Mouse (Mus musculus) heart, embryonic 15.5 days (tissue): ENCODE results near the gene Asphd1. TPM values are rescaled to one million over a fixed set of nuclear protein-coding genes. Genes with fewer than 3 reads are reported as not detected.

Source experiments
- ATAC-seq: fragments of 200-750 bp; cut with Nextera tagmentation; replicated peaks from 2 replicates; pipeline ENCODE4 v1.8.0; 2017; ENCODE audit warnings: low read depth, moderate TSS enrichment; ENCODE audit not compliant: insufficient number of reproducible peaks, insufficient read depth, low FRiP score
- H3K27ac ChIP-seq: fragments of 300-500 bp; sonication (generic); 2 replicates; pipeline ENCODE4 v1.5.1; 2015; ENCODE audit warnings: mild to moderate bottlenecking, inconsistent platforms
- H3K27me3 ChIP-seq: fragments of 300-500 bp; sonication (generic); 2 replicates; pipeline ENCODE4 v1.6.1; 2015; ENCODE audit warnings: inconsistent platforms
- H3K36me3 ChIP-seq: fragments of 300-500 bp; sonication (generic); 2 replicates; pipeline ENCODE4 v1.6.1; 2015; ENCODE audit warnings: mild to moderate bottlenecking, inconsistent platforms
- H3K4me1 ChIP-seq: fragments of 300-500 bp; sonication (generic); replicated peaks from 2 replicates; pipeline ENCODE4 v1.6.1; 2015; ENCODE audit warnings: inconsistent platforms
- H3K4me2 ChIP-seq: fragments of 300-500 bp; sonication (generic); 2 replicates; pipeline ENCODE4 v1.6.1; 2015; ENCODE audit warnings: inconsistent platforms, mild to moderate bottlenecking, moderate library complexity
- H3K4me3 ChIP-seq: fragments of 300-500 bp; sonication (generic); 2 replicates; pipeline ENCODE4 v1.5.1; 2015; ENCODE audit warnings: mild to moderate bottlenecking, inconsistent platforms
- H3K9ac ChIP-seq: fragments of 300-500 bp; sonication (generic); 2 replicates; pipeline ENCODE4 v1.6.1; 2015; ENCODE audit warnings: mild to moderate bottlenecking, inconsistent platforms
- H3K9me3 ChIP-seq: fragments of 300-500 bp; sonication (generic); replicated peaks from 2 replicates; pipeline ENCODE4 v1.6.1; 2016; ENCODE audit warnings: inconsistent platforms
- WGBS: fragments of 180-500 bp; shearing (Covaris S2); methylation state at CpG from one replicate; pipeline ENCODE4 v1.1.7; 2015; ENCODE audit warnings: mixed read lengths; 5-methylcytosine and 5-hydroxymethylcytosine counted together
- polyA plus RNA-seq: library from polyadenylated mRNA; unstranded; fragments of >200 nt; fragmentation: Nextera tagmentation; extraction: Ambion mirVana; gene quantifications from 2 replicates; pipeline ENCODE4 v1.2.1, GENCODE M21; 2015

The Asphd1 gene
- polyA plus RNA-seq, 1 experiment from 2014 or later, result 0.08 TPM

- Histone ChIP-seq H3K27me3 (no peaks in the 10 kb centered on the region), H3K4me1 (peaks cover 17% of the 10 kb centered on the region), H3K4me2 (peak within 1 kb of the TSS; percentile 82), H3K27ac (peak within 1 kb of the TSS; percentile 93), H3K36me3 (peaks cover 23% of the 10 kb centered on the region), H3K9me3 (no peaks in the 10 kb centered on the region), H3K9ac (peak within 1 kb of the TSS; percentile 96), H3K4me3 (peak within 1 kb of the TSS; percentile 94)
- 0% methylated on average over 1 of the region's 1 CpGs for WGBS
- no peak for ATAC-seq
Observed at GRCm38 (mm10) chr7:126975893-126975949, 26.3 kb upstream of the Asphd1 start, which contains the start of gene Cdipt. Gene Cdipt (plus strand): TSS chr7:126975914.

GRCm38 (mm10) chr7:126975493-126975892, 26.1 kb upstream of the Asphd1 start:
- no peak for ATAC-seq
- H3K4me1 ChIP-seq, result peaks cover 17% of the 10 kb centered on the region
- WGBS, result 7% methylated on average over 8 of the region's 8 CpGs
- H3K36me3 ChIP-seq, result peaks cover 23% of the 10 kb centered on the region
- no peaks in the 10 kb centered on the region for H3K9me3 ChIP-seq
- H3K27me3 ChIP-seq, result no peaks in the 10 kb centered on the region
- H3K9ac ChIP-seq, result peak overlapping the region; percentile 96; the same call in 1 of the 2 replicates
- peak overlapping the region; percentile 82 for H3K4me2 ChIP-seq
- H3K27ac ChIP-seq, result peak overlapping the region; percentile 93; the same call in 1 of the 2 replicates
- H3K4me3 ChIP-seq, result peak overlapping the region; percentile 94

GRCm38 (mm10) chr7:126967361-126967760, 18.0 kb upstream of the Asphd1 start:
- Histone ChIP-seq H3K27me3 (peaks cover 17% of the 10 kb centered on the region), H3K27ac (no peak overlapping the region), H3K4me1 (no peaks in the 10 kb centered on the region; the same call in 1 of the 2 replicates), H3K4me2 (no peak overlapping the region), H3K36me3 (no peaks in the 10 kb centered on the region), H3K9me3 (no peaks in the 10 kb centered on the region), H3K4me3 (no peak overlapping the region), H3K9ac (no peak overlapping the region)
- no peak for ATAC-seq
- WGBS, result 58% methylated on average over 6 of the region's 6 CpGs

- Histone ChIP-seq H3K4me1 (no peaks in the 10 kb centered on the region; the same call in 1 of the 2 replicates), H3K27ac (no peak overlapping the region), H3K9ac (no peak overlapping the region), H3K9me3 (no peaks in the 10 kb centered on the region), H3K4me2 (no peak overlapping the region), H3K27me3 (peaks cover 21% of the 10 kb centered on the region), H3K36me3 (no peaks in the 10 kb centered on the region), H3K4me3 (no peak overlapping the region)
- 43% methylated on average over 3 of the region's 3 CpGs for WGBS
- no peak for ATAC-seq
Observed at GRCm38 (mm10) chr7:126965568-126965967, 16.2 kb upstream of the Asphd1 start.

GRCm38 (mm10) chr7:126963548-126964286, 14.3 kb upstream of the Asphd1 start:
- ATAC-seq, result no peak
- no peak overlapping the region for H3K27ac ChIP-seq
- WGBS, result 29% methylated on average over 19 of the region's 19 CpGs
- H3K4me2 ChIP-seq, result no peak overlapping the region
- no peaks in the 10 kb centered on the region for H3K36me3 ChIP-seq
- H3K4me3 ChIP-seq, result no peak overlapping the region
- peaks cover 21% of the 10 kb centered on the region for H3K27me3 ChIP-seq
- H3K4me1 ChIP-seq, result peaks cover 2% of the 10 kb centered on the region; the same call in 1 of the 2 replicates
- H3K9ac ChIP-seq, result no peak overlapping the region
- H3K9me3 ChIP-seq, result no peaks in the 10 kb centered on the region

GRCm38 (mm10) chr7:126961965-126962364, 12.6 kb upstream of the Asphd1 start:
- H3K4me2 ChIP-seq, result no peak overlapping the region
- 78% methylated on average over 4 of the region's 4 CpGs for WGBS
- H3K27ac ChIP-seq, result no peak overlapping the region
- no peak overlapping the region for H3K4me3 ChIP-seq
- H3K27me3 ChIP-seq, result peaks cover 21% of the 10 kb centered on the region
- no peaks in the 10 kb centered on the region for H3K36me3 ChIP-seq
- H3K9ac ChIP-seq, result no peak overlapping the region
- no peak for ATAC-seq
- H3K9me3 ChIP-seq, result no peaks in the 10 kb centered on the region
- H3K4me1 ChIP-seq, result peaks cover 2% of the 10 kb centered on the region; the same call in 1 of the 2 replicates

- Histone ChIP-seq H3K4me2 (no peak overlapping the region), H3K27me3 (peaks cover 21% of the 10 kb centered on the region), H3K9me3 (no peaks in the 10 kb centered on the region), H3K36me3 (no peaks in the 10 kb centered on the region), H3K9ac (no peak overlapping the region), H3K27ac (no peak overlapping the region), H3K4me3 (no peak overlapping the region), H3K4me1 (peaks cover 2% of the 10 kb centered on the region; the same call in 1 of the 2 replicates)
- no peak for ATAC-seq
- WGBS, result 82% methylated on average over 5 of the region's 5 CpGs
Observed at GRCm38 (mm10) chr7:126961095-126961494, 11.7 kb upstream of the Asphd1 start.

- no peaks in the 10 kb centered on the region for H3K9me3 ChIP-seq
- H3K4me1 ChIP-seq, result peaks cover 2% of the 10 kb centered on the region; the same call in 1 of the 2 replicates
- H3K9ac ChIP-seq, result no peak overlapping the region
- peaks cover 21% of the 10 kb centered on the region for H3K27me3 ChIP-seq
- H3K4me2 ChIP-seq, result no peak overlapping the region
- no peak for ATAC-seq
- no peak overlapping the region for H3K4me3 ChIP-seq
- no peak overlapping the region for H3K27ac ChIP-seq
- WGBS, result 61% methylated on average over 9 of the region's 9 CpGs
- H3K36me3 ChIP-seq, result no peaks in the 10 kb centered on the region
Observed at GRCm38 (mm10) chr7:126959780-126960179, 10.4 kb upstream of the Asphd1 start.

GRCm38 (mm10) chr7:126955125-126955524, 5.7 kb upstream of the Asphd1 start:
- no peak overlapping the region for H3K27ac ChIP-seq
- ATAC-seq, result no peak
- H3K9ac ChIP-seq, result no peak overlapping the region
- peaks cover 27% of the 10 kb centered on the region for H3K27me3 ChIP-seq
- no peaks in the 10 kb centered on the region for H3K36me3 ChIP-seq
- H3K9me3 ChIP-seq, result no peaks in the 10 kb centered on the region
- 51% methylated on average over 3 of the region's 3 CpGs for WGBS
- peaks cover 4% of the 10 kb centered on the region for H3K4me1 ChIP-seq
- no peak overlapping the region for H3K4me3 ChIP-seq
- H3K4me2 ChIP-seq, result no peak overlapping the region

GRCm38 (mm10) chr7:126952646-126953045, 3.3 kb upstream of the Asphd1 start:
- 2% methylated on average over 8 of the region's 8 CpGs for WGBS
- peaks cover 11% of the 10 kb centered on the region for H3K4me1 ChIP-seq
- H3K4me3 ChIP-seq, result no peak overlapping the region
- H3K27ac ChIP-seq, result no peak overlapping the region
- no peak overlapping the region for H3K9ac ChIP-seq
- no peak overlapping the region for H3K4me2 ChIP-seq
- no peaks in the 10 kb centered on the region for H3K9me3 ChIP-seq
- peaks cover 30% of the 10 kb centered on the region for H3K27me3 ChIP-seq
- ATAC-seq, result no peak
- no peaks in the 10 kb centered on the region for H3K36me3 ChIP-seq

GRCm38 (mm10) chr7:126951741-126952140, 2.4 kb upstream of the Asphd1 start:
- H3K27me3 ChIP-seq, result peaks cover 30% of the 10 kb centered on the region
- no peak for ATAC-seq

More at GRCm38 (mm10) chr7:126951741-126952140, 2.4 kb upstream of the Asphd1 start:
- no peaks in the 10 kb centered on the region for H3K36me3 ChIP-seq
- no peaks in the 10 kb centered on the region for H3K9me3 ChIP-seq
- no peak overlapping the region for H3K9ac ChIP-seq
- 12% methylated on average over 4 of the region's 4 CpGs for WGBS
- no peak overlapping the region for H3K4me3 ChIP-seq
- no peak overlapping the region for H3K4me2 ChIP-seq
- peaks cover 11% of the 10 kb centered on the region for H3K4me1 ChIP-seq
- no peak overlapping the region for H3K27ac ChIP-seq
